Mouse (Mus musculus): ENCODE measurements around the gene Ddx17.

DNA sequence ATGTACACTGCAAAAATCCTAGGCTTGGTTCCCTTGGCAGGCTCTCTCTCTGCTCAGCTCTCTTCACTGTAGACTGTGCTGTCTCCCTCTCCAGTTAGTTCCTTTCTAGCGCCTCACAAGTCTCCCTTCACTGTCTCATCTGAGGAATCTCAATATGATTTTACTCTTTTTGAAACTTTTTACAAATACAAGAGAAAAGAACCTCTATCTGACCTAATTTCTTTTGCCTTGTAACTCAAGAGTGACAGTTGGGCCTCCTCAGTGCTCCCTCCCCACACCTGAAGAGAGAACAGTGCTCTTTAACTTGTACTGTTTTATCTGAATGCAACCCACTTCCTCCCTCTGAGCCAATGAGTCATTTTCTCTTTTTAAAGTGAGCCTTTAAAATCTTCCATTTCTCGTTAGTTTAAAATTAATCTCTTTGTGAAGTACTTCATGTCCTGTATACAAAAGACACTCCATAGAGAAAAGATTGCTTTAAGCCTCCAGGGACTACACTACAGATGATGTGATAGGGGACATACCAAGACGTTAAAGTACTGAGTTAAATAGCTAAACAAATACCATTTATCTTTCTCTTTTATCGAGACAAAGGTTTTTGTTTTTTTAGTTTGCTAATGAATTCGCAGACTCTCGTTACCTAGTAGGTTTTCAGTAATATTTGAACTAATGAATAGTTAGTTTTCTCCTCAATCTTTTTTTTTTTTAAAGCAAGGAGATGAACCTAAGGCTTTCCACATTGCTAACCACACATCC lies 31.3 kb upstream of the Ddx17 start:
- no peak for TF ChIP-seq POLR2A (IDR thresholded peaks at IDR 0.05; ENCODE audit: control insufficient read depth, extremely low read depth, insufficient read depth, low read length, poor library complexity)
- TF ChIP-seq CTCF (IDR thresholded peaks at IDR 0.05; ENCODE audit: borderline replicate concordance, control insufficient read depth, extremely low read depth, insufficient read depth, low read length, poor library complexity) = no peak

Measured in thymus, adult 2 months (tissue).